Mouse (Mus musculus) lung, postnatal 0 days (tissue): ENCODE data around the gene Cmtm8. TPM values are rescaled to one million over a fixed set of nuclear protein-coding genes. Genes with fewer than 3 reads are reported as not detected.

Source experiments
- ATAC-seq: fragments of 200-750 bp; cut with Nextera tagmentation; 2 replicates; pipeline ENCODE4 v1.8.0; 2017; ENCODE audit warnings: moderate library complexity
- DNase-seq: peaks from one replicate; pipeline ENCODE4 v3.0.0-alpha.2; 2016; ENCODE audit warnings: low spot score
- H3K27ac ChIP-seq: fragments of 300-500 bp; sonication (generic); 2 replicates; pipeline ENCODE4 v1.5.1; 2014; ENCODE audit warnings: antibody characterized with exemption, mild to moderate bottlenecking, low read length, mixed read lengths
- H3K27me3 ChIP-seq: fragments of 300-500 bp; sonication (generic); replicated peaks from 2 replicates; pipeline ENCODE4 v1.6.1; 2014; ENCODE audit warnings: low read length, mixed read lengths; ENCODE audit not compliant: insufficient read depth
- H3K36me3 ChIP-seq: fragments of 300-500 bp; sonication (generic); 2 replicates; pipeline ENCODE4 v1.6.1; 2014; ENCODE audit warnings: low read length, mixed read lengths; ENCODE audit not compliant: insufficient read depth
- H3K4me1 ChIP-seq: fragments of 300-500 bp; sonication (generic); 2 replicates; pipeline ENCODE4 v1.6.1; 2014; ENCODE audit warnings: antibody characterized with exemption, low read depth, low read length, mixed read lengths; ENCODE audit not compliant: insufficient read depth
- H3K4me2 ChIP-seq: fragments of 300-500 bp; sonication (generic); replicated peaks from 2 replicates; pipeline ENCODE4 v1.6.1; 2014; ENCODE audit warnings: low read depth, mild to moderate bottlenecking, low read length, moderate library complexity, mixed read lengths
- H3K4me3 ChIP-seq: fragments of 300-500 bp; sonication (generic); 2 replicates; pipeline ENCODE4 v1.5.1; 2014; ENCODE audit warnings: low read depth, low read length
- H3K9ac ChIP-seq: fragments of 300-500 bp; sonication (generic); replicated peaks from 2 replicates; pipeline ENCODE4 v1.6.1; 2014; ENCODE audit warnings: low read depth, mild to moderate bottlenecking
- H3K9me3 ChIP-seq: fragments of 300-500 bp; sonication (generic); 2 replicates; pipeline ENCODE4 v1.6.1; 2016; ENCODE audit warnings: low read length, mixed read lengths
- CTCF ChIP-seq: IDR thresholded peaks from 2 replicates; pipeline ENCODE4 v1.5.1; 2016; ENCODE audit warnings: antibody characterized with exemption, mild to moderate bottlenecking
- EP300 ChIP-seq: IDR thresholded peaks from 2 replicates; pipeline ENCODE4 v1.6.1; 2016; ENCODE audit warnings: antibody characterized with exemption, mild to moderate bottlenecking, control low read depth
- WGBS: fragments of 180-500 bp; shearing (Covaris S2); extraction: QIAGEN DNeasy Blood & Tissue Kit; methylation state at CpG from one replicate; pipeline ENCODE4 v1.1.7; 2014; 5-methylcytosine and 5-hydroxymethylcytosine counted together
- polyA plus RNA-seq: library from polyadenylated mRNA; unstranded; fragments of >200 nt; fragmentation: Nextera tagmentation; extraction: Ambion mirVana; gene quantifications from 2 replicates; pipeline ENCODE4 v1.2.1, GENCODE M21; 2015

Gene Cmtm8
- polyA plus RNA-seq, 1 experiment from 2014 or later, result 130 TPM

- H3K9me3 ChIP-seq, result no peaks in the 10 kb centered on the region
- 0 out of 2 replicates have a peak, but pooled peaks have one; percentile 2 for ATAC-seq
- H3K4me2 ChIP-seq, result no peak overlapping the region
- no peaks in the 10 kb centered on the region for H3K36me3 ChIP-seq
- H3K4me1 ChIP-seq, result no peaks in the 10 kb centered on the region
- no peak overlapping the region; the same call in 1 of the 2 replicates for H3K27ac ChIP-seq
- TF ChIP-seq CTCF (no peak), EP300 (no peak)
- WGBS, result 63% methylated on average over 4 of the region's 4 CpGs
- no peak overlapping the region for H3K9ac ChIP-seq
- no peaks in the 10 kb centered on the region for H3K27me3 ChIP-seq
- H3K4me3 ChIP-seq, result no peak overlapping the region
- no peak for DNase-seq
Measured at GRCm38 (mm10) chr9:114885564-114885963, 41.6 kb upstream of the Cmtm8 start.

DNA sequence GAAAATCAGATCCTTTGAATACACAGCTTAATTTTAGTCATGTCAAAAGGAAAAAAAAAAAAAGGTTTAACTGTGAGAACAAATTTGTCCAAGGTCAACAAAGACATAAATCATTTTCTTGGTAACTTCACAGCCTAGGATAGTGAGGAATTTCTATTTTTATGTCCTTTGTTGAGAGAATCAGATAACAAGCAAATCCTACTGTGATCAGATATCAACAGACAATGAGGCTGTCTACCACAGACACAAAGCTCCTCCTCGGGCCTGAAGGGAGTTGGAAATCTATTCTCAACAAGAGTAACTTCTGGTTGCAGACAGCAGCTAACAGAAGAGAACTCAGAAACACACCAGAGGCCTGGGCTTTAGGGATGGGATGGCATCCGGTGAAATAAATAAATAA is 38.0 kb upstream of the Cmtm8 start:
- H3K9ac ChIP-seq, result no peak overlapping the region
- H3K36me3 ChIP-seq, result no peaks in the 10 kb centered on the region
- no peak overlapping the region for H3K4me2 ChIP-seq
- peak; percentile 20 for DNase-seq
- H3K4me3 ChIP-seq, result no peak overlapping the region
- H3K9me3 ChIP-seq, result no peaks in the 10 kb centered on the region
- H3K4me1 ChIP-seq, result no peaks in the 10 kb centered on the region
- peak; percentile 56 for ATAC-seq
- WGBS, result 46% methylated on average over 2 of the region's 2 CpGs
- no peak overlapping the region for H3K27ac ChIP-seq
- H3K27me3 ChIP-seq, result no peaks in the 10 kb centered on the region
- TF ChIP-seq EP300 (peak; percentile 45; the same call in 1 of the 2 replicates), CTCF (no peak)

DNA sequence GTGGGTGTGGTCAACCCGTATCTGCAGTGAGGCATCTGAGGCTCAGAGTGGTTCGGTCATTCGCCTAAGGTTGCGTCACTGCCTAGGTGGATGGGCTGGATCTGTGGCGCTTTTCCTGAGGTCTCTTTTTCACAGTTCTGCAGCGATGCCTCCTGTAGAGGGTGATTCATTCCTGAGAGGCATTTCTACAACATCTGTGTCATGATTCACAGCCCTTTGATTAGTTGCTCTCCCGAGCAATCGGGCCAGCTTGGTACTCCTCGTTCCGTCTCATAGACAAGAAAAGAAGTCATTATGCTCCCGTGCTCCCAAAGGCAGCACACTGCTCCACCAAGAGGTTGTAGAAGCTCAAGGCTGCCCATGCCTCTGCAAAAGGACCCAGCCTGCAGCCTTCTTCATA is 11.4 kb upstream of the Cmtm8 start:
- Histone ChIP-seq H3K4me3 (no peak overlapping the region), H3K4me2 (no peak overlapping the region), H3K9me3 (no peaks in the 10 kb centered on the region), H3K27me3 (no peaks in the 10 kb centered on the region), H3K4me1 (no peaks in the 10 kb centered on the region; the same call in 1 of the 2 replicates), H3K27ac (no peak overlapping the region), H3K9ac (no peak overlapping the region), H3K36me3 (no peaks in the 10 kb centered on the region)
- DNase-seq, result no peak
- peak; percentile 28; the same call in 1 of the 2 replicates for TF ChIP-seq CTCF
- TF ChIP-seq EP300, result no peak
- 42% methylated on average over 11 of the region's 11 CpGs for WGBS
- ATAC-seq, result peak; percentile 16; the same call in 1 of the 2 replicates

DNA sequence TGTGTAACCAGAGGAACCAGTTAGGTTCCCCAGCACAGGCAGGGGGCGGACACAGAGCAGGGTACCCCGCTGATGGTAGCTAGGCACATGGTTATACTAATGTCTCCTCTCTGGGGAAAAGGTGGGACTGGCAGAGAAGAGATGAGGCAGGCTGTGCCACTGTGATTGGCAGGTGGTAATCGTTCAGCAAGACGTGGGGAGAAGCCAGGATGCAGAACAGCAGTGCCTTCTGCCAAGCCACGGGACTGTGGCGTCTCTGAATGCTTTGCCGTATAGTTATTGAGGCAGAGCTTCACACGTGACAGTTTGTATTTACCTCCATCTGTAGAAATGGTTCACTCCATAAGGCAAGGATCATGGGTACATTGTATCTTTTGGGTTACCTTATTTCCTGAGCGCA is 10.7 kb upstream of the Cmtm8 start:
- no peak for ATAC-seq
- DNase-seq, result no peak
- no peak overlapping the region for H3K27ac ChIP-seq

GRCm38 (mm10) chr9:114853336-114853735 is 9.4 kb upstream of the Cmtm8 start:
- ATAC-seq (peak; percentile 10), DNase-seq (peak; percentile 40)
- Histone ChIP-seq H3K9ac (no peak overlapping the region), H3K4me1 (no peaks in the 10 kb centered on the region; the same call in 1 of the 2 replicates), H3K27ac (no peak overlapping the region), H3K36me3 (no peaks in the 10 kb centered on the region), H3K4me3 (no peak overlapping the region), H3K27me3 (no peaks in the 10 kb centered on the region), H3K9me3 (no peaks in the 10 kb centered on the region), H3K4me2 (no peak overlapping the region)
- WGBS, result 62% methylated on average over 15 of the region's 15 CpGs
- TF ChIP-seq CTCF (no peak), EP300 (no peak)

More for the DNA sequence above, 10.7 kb upstream of the Cmtm8 start:
- no peaks in the 10 kb centered on the region for H3K36me3 ChIP-seq
- no peak overlapping the region for H3K4me2 ChIP-seq
- H3K27me3 ChIP-seq, result no peaks in the 10 kb centered on the region
- TF ChIP-seq EP300 (no peak), CTCF (no peak)
- H3K4me3 ChIP-seq, result no peak overlapping the region
- 66% methylated on average over 9 of the region's 9 CpGs for WGBS
- no peaks in the 10 kb centered on the region; the same call in 1 of the 2 replicates for H3K4me1 ChIP-seq
- no peak overlapping the region for H3K9ac ChIP-seq
- no peaks in the 10 kb centered on the region for H3K9me3 ChIP-seq

DNA sequence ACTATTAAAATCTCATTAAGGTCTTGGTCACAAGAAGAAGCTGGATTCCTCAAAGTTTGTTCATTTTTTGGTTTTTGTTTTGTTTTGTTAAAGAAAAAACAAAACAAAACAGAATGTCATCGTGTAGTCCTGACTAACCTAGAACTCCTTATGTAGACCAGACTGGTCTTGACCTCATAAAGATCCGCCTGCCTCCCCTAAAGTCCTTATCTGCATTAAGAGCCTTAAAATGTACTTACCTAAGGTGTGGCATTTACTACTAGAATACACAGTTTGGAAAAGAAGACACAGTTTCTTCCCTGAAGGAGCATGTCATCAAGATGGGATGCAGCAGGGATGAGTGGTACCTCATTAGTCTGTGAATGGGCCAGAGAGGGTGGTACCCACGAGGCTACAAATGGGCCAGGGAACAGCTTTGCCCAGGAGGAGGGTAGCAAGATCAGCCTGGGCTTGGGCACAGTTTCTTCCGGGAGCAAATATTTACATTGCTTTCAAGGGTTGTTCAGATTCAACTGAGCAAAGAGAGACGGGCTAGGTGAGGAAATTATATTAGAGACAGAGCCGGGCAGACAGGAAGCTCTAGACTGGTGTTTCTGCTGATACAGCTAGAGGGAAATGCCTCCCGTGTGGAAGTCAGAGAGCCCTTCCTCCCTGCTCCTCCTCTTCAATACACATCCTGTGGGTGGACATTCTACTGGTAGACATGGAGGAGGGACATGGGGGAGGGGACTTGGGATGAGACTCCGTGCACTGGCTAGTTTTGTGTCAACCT is 7.6 kb upstream of the Cmtm8 start:
- H3K27me3 ChIP-seq, result no peaks in the 10 kb centered on the region
- peak; percentile 89 for ATAC-seq
- H3K4me3 ChIP-seq, result no peak overlapping the region

More for the DNA sequence above, 7.6 kb upstream of the Cmtm8 start:
- Histone ChIP-seq H3K9me3 (no peaks in the 10 kb centered on the region), H3K27ac (no peak overlapping the region), H3K4me2 (no peak overlapping the region), H3K9ac (no peak overlapping the region), H3K36me3 (no peaks in the 10 kb centered on the region), H3K4me1 (no peaks in the 10 kb centered on the region; the same call in 1 of the 2 replicates)
- WGBS, result 23% methylated on average over 8 of the region's 8 CpGs
- TF ChIP-seq EP300 (peak; percentile 81), CTCF (no peak; the same call in 1 of the 2 replicates)
- peak; percentile 83 for DNase-seq
